Mouse (Mus musculus): ENCODE results near the gene Gm4922.

Gene Gm4922

DNA sequence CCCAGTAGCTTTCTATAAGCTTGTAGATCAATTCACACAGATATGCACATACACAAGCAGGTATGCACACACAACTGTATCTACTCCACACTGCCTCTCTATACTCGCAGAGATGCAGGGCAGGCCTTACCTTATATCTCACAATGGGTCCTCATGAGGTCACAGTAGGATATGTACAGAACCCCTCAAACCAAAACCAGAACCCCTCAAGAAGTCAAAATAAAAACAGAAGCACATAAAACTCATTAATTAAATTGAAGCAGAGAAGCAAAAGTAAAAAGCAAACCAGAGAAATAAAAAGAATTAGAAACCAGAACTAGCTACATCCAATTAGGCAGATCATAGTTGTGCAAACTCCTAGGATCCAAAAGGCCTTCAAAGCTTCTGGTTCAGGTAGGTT is at the start of gene Gm4922:
TSS of gene Gm4922 (minus strand) at position 101 of the 400 bp plus-strand sequence.
- DNase-seq (ENCODE audit: low read depth), result no peak

DNA sequence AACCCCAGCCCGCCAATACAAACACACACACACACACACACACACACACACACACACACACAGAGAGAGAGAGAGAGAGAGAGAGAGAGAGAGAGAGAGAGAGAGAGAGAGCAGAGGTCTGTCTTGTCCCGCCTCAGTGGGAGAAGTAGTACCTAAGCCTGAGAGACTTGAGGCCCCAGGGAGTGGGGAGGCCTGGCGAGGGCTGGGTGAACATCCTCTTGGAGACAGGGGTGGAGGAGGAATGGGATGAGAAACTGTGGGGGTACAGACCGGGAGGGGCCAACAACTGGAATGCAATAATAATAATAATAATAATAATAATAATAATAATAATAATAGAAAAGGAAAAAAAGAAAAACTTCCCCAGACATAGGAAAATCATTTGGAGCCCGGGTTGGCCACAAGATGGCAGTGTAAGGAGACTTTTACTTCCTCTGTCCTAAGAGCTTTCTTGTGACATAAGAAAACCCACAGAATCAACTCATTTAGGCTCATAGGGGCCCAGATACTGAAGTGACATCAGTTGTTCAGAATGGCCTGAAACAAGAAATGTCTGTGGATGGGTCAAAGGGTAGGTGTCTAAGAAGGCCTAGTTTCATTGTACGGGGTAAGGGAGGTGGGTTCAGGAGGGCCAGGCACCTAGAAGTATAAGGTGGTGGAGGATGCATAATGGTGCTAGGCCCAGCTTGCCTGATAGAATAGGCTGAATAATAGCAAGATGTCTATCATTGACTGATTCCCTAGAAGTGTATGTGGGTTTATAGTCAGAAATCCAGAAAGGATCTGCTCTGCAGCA is 49.3 kb upstream of the Gm4922 start:
- DNase-seq (ENCODE audit: low read depth), result peak; percentile 42

DNA sequence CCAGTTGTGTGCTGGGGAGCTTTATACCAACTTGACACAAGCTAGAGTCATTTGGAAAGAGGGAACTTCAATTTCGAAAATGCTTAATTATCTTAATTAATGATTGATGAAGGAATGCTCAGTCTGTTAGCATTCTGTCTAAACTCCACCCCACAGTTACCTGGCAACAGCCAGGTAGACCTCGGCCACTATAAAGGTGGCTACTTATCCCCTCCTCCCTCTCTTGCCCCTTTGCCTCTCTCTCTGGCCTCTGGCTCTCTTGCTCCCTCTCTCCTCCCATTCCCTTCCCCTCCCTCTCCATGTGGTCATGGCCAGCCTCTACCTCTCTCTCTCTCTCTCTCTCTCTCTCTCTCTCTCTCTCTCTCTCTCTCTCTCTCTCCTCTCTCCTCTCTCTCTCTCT is 47.8 kb upstream of the Gm4922 start:
- no peak for DNase-seq (ENCODE audit: low read depth)

DNA sequence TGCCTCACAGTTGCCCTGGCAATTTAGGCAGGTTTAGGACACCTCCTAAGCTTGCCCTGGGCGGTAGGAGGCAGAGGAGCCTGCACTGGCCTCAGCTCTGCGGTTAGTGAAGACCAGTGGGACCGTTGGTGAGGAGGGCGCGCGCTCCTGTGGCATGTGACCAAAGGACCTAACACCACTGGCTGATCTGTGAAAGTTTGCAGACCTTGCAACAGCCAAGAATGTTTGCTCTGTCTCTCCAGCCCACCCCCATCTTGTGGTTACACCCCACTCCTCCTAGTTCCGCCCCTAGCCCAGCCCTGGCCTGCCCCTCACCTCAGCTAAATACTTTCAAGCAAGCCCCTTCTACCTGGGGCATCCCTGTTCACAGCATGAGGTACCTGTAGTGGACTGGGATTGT is 45.2 kb upstream of the Gm4922 start:
- DNase-seq (ENCODE audit: low read depth), result no peak

DNA sequence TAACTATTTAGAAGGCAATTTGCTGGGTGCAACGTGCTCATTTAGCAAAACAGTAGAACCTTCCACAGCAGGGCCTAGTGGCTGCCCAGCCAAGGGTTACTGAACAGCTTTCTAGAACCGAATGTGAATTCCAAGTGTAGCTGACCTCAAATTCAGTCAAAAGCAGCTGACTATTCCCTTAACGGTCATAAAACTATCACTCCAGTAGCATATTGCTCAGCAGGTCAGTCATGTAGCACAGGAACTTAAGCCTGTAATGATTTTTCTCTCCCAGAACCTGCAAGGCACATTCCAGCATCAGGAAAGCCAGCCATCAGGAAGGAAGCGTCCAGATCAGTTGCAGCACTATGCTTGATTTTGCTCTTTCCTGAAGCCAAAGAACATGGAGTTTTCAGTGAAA is 43.8 kb upstream of the Gm4922 start:
- no peak for DNase-seq (ENCODE audit: low read depth)

DNA sequence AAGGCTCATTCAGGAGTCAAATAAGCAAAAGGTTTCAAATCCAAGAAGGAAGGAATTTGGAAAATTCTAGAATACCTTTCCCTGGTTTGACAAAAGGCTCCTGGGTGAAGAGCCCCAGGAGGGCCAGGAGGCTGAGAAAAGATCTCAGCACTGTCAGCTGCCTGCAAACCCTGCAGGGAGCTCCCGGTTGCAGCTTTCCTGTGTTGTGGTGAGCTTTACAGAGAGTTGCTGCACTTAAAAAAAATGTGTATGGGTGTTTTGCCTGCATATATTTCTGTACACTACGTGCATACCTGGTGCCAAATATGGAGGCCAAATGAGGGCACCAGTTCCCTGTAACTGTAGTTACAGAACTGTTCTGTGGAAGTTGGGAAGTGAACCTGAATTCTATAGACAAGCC is 41.3 kb upstream of the Gm4922 start:
- no peak for DNase-seq (ENCODE audit: low read depth)

DNA sequence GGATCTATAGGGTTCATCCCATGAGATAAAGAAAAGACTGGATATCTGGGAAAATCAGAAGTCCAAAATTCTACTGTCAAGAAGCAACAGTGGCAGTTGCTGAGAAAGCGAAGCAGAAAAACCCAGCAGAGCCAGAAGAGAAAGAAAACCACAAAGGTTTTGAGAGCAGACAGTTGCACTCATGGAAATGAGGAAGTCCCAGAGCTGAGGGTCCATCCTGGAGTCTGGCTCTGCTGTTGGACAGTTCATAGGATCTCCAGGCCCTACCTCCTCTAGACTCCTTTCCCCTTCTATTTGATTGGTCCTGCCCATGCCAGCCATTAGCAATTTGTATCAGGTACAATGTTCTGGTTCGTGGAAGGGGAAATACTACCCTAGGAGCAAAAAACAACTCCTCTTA is 39.5 kb upstream of the Gm4922 start:
- DNase-seq (ENCODE audit: low read depth), result no peak

DNA sequence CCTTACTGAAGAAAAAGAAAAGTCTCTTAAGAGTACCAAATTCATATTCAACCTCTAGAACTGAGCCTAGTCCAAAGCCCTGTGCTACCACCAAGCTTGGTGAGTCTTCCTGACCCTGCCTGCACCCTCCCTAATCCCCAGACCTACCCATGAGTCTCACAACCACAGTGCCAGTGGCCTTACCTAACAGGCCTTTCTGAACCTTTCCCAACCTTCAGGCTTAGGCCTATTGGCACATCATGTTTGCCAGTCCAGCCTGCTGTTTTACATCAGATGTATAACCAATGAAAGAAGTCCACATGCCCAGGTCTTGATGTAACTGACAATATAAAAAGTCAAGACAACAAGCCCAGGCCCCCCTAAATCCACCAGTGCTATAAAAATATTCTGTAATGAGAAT is 38.5 kb upstream of the Gm4922 start:
- no peak for DNase-seq (ENCODE audit: low read depth)

DNA sequence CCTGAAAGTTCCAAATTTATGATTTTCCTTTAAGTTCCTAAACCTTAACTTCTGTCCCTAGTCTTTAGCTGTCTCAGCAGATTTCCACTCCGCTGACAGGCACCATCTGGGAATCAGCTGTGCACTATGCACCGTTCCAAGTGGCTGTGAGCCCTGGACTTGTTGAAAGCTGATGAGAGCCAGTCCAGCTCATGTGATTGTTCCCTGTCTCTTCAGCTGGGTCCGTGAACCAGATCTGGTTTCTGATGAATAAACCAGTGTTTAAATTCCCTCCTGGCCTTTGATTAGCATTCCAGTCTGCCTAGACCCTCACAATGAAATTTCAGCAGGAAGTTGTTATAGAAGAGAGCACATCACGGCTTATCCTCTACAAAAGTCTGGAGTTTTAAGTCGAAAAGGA is 30.0 kb upstream of the Gm4922 start:
- DNase-seq (ENCODE audit: low read depth), result no peak

DNA sequence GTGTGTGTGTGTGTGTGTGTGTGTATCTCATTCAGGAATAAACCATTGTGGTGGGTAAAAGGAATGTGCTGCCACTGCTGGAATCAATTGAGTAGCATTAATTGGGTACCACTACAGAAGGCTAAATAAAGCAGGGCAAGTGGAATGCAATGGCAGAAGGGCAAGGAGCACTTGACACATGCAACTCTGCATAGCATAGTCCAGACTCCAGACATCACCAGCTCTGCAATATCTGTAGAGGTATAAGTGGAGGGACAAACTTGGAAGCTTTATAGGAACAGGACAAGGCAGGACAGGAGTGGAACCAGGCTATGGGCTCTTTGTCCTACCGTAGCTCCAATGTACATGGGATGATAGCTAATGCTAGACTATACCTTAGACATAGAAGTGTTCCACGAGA is 25.2 kb upstream of the Gm4922 start:
- DNase-seq (ENCODE audit: low read depth), result no peak

DNA sequence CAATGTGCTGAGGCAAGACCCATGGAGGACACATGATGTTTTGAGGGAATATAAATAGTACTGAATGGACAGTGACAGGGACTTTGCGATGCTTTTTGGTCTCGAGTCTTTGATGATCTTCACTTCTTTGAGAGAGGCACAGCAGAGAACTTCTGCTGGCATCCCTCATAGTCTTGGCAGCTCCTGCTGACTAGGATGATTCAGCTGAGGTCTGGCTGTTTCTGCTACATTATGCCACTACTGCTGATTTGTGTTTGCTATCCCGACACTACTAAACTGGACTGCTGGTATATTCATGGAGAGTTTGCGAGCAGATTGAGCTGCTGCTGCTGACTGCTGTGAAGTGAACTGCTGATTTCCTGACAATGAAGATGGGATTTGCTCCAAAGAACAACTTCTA is 3.5 kb upstream of the Gm4922 start:
- DNase-seq (ENCODE audit: low read depth), result no peak

DNA sequence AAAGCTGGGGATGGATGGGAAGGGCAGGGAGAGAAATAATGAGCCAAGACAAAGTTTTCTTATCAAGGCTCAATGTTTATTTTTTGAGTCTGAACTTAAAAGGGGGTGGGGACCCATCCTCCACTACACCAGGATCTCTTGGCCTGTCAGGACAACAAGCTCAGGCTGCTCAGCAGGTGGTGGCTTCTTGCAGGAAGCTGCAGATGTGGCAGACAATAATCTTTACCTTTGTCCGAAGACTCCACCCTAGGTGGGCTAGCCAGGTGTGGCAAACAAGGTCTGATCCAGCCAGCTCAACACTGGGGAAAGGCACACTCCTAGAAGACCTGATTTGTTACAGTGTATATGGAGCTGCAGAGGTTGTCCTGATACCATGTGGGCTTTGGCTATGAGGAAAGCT is 2.0 kb upstream of the Gm4922 start:
- DNase-seq (ENCODE audit: low read depth), result no peak

DNA sequence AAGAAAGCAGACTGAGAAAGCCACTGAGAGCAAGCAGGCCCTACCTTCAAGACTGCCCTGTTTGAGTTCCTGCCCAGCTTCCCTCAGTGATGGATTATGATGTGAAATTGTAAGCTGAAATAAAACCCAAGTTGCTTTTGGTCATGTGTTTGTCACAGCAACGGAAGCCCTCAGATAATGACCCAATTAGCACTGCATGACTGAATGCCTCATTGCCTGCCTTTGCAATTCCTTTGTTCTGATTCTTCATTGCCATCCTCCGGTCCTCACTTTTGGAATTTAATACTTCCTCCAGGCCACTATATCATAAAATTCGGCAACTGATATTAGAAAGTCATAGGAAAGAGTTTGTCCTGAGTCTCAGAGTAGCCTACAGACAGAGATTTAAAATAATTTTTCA is 9.0 kb downstream of the Gm4922 start:
- DNase-seq (ENCODE audit: low read depth), result no peak

DNA sequence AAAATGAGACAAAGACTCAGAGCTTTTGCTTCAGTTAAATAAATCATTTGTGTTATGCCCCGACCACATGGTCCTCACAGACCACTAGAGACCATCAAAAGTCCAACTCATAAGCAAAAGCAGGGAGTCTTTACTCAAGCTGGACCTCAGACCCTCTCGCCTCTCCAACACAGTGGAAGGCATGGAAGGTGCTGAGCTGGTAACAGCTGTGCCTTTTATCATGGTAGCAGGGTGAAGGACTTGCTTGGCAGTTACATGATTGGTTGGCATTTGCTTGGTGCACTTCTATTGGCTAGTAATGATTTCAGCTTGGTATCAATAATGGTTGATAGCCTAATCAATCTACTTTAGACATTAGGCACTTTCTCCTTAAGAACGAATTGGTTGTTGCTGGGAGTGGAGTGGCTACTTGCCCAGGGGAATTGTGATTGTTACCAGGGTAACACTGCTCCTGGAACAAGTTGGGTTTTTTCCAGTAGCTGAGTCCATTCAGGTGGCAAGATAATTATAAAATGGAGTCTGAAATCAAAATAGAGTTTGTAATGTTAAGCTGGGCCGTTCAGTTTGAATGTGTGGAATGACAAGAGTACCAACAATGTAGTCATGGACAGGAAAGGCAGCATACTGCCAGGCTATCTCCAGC is 13.9 kb downstream of the Gm4922 start:
- DNase-seq (ENCODE audit: low read depth), result no peak

DNA sequence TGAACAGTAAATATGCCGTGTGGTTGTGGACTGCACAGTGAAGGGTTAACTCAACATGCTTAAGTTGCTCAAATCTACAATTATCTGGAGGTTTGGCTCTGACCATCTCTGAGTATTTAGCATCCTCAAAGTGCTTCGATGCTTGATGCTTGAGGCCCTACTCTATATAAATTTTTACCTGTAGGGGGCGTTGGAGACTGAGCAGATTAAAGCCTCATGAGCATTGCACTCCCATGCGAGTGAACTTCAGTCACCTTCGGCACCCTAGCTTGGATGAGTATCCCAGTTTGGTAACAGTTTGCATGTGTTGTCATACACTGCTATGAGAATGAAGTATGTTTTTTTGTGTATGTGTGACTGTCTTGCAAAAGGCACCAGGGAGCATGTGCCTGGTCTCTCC is 16.7 kb downstream of the Gm4922 start:
- DNase-seq (ENCODE audit: low read depth), result peak; percentile 3

DNA sequence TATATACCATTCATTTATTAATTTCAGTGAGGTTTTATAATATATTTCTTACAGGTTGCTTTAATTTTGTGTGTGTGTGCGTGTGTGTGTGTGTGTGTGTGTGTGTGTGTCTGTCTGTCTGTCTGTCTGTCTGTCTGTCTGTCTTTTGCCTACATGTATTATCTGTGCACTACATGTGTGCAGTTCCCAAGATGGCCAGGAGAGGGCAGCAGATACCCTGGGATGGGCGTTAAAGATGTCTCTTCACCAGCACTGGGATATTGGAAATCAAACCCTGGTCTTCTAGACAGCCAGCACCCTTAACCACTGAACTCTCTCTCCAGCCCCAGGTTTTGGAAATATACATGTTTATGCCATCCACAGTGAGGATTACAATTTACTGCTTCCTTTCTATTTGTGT is 26.4 kb downstream of the Gm4922 start:
- no peak for DNase-seq (ENCODE audit: low read depth)

DNA sequence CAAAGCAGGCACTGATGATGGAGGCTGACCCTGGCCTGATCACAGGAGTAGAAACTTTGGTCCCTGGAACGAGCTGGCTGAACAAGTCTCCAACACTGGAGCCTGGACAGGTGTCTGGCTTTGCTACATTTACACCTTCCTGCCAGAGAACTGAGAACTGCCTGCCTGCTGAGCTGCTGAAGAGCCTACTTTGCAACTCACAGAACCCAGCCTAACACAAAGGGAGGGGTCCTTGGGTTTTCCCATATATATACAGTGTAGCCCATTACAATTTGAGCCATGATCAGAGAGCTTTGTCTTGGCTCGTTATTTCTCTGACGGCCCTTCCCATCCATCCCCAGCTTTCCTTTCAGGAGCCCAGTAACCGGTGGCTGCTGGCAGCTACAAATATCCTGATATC is 36.5 kb downstream of the Gm4922 start:
- DNase-seq (ENCODE audit: low read depth), result no peak

DNA sequence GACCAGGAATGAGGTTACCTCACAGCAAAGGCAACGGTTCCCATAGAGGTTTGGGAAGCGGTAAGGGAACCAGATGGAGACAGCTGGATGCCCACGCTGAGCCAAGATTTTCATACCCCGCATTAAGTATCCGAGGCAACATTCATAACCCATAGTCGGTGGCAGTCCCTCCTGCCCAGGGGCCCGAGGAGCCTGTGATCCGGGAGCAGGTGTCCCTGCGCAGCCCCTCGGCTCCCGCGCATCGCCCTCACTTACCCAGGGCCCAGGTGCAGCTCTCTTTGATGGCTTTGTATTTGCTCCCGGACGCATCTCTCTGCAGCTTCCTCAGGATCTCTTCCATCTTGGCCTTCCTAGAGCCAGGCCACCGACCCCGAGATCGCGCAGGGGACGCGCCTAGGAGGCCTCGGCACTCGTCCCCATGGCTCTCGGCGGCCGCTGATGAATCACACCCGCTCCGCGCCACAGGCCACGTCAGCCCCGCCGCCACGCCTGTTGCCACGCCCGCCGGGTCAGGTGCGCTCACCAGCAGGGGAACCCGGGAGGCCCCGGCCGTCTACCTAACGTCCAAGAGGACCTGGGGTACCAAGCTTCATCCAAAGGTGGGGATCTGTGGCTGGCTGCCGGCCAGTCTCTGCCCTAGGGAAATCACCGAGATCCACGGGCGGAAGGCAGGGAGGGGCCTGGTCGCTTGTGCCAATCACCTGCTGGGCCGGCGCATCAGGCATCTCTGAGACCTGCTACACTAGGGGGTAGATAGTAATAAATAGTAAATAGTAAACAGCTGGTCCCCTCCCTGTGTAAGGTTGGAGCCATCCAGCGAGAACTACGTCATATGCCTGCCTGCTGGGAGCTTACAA is 43.1 kb downstream of the Gm4922 start, which contains the start of gene Arfgef3:
TSS of gene Arfgef3 (minus strand) at position 664 of the 857 bp plus-strand sequence.
- DNase-seq (ENCODE audit: low read depth), result peak; percentile 9

DNA sequence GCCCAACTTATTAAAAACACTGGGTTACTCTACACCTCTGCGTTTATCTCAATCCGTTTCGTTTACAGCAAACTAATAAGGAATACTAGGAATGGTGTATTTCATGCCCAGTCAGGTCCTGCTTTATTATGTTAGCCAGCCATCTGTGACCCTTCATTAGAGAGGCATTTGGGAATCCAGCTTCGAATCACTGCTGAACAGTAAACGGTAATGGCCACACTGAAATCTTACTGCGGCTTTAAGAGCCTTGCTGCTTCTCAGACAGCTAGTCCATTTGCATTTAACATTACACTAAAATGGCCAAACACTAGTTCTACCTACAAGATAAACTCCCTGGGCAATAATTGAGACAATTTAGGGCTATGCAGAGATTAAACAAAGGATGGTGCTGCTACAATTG is 44.5 kb downstream of the Gm4922 start:
- DNase-seq (ENCODE audit: low read depth), result no peak

DNA sequence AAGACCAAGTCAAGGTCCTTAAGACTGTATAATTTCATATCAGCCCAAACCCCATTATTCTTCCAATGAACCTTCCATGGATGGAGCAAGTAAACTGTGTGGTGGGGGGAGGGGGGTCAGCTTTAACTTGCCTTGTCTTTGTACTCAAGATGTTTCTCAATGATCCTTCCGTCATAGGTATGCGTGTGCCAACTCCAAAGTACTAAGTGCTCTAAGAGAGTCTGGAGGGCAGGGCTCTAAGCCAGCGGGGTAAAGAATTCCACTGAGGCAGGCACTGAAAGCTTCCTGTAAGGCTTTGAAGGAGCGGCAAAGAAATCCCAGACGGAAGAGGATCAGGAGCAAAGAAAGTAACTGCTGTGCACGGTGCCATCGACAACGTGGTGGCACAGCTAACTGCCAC is 45.6 kb downstream of the Gm4922 start:
- no peak for DNase-seq (ENCODE audit: low read depth)
